ENCODE assay signal across 8 mouse cellular contexts in the genomic region with DNA sequence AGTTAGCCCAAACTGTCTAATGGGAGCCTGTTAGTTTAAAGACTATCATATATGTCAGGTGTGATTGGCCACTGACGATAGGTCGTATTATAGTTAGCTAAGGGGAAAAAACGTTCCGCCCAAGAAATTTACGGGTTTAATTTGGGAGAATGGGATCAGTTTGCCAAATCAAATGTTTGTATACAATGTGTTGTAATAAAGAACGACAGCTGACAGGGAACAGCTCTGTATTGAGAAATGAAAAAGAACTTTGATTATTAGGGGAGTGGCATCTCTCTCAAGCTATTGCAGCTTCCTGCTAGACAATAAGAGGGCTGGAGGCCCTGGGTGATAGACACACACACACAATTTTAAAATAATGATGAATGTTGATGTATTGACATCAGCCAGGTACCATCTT. TPM values are rescaled to one million over a fixed set of nuclear protein-coding genes. Genes with fewer than 3 reads are reported as not detected.
DNase-seq lines count a peak whose midpoint lies in the region; ATAC-seq and TF ChIP-seq lines count a peak whose summit lies in the region.

No protein-coding gene starts in this region.

- no peak for TF ChIP-seq CTCF in lung, embryonic 14.5 days (IDR thresholded peaks at IDR 0.05; ENCODE audit: low read depth)
- no peak for TF ChIP-seq CTCF in embryonic fibroblast, embryonic 13.5 days (IDR thresholded peaks at IDR 0.05; ENCODE audit: borderline replicate concordance, insufficient read depth, low read length)

- no peaks in the 10 kb centered on the region for H3K27me3 ChIP-seq in lung, embryonic 14.5 days (ENCODE audit: insufficient read depth, low read length)
- no peaks in the 10 kb centered on the region for H3K27me3 ChIP-seq in limb, embryonic 10.5 days (ENCODE audit: low read depth, poor library complexity, severe bottlenecking)
- H3K27me3 ChIP-seq in neural tube, embryonic 14.5 days (ENCODE audit: control insufficient read depth, insufficient read depth, low read length): no peaks in the 10 kb centered on the region

- H3K4me1 ChIP-seq in lung, embryonic 14.5 days (ENCODE audit: insufficient read depth): no peaks in the 10 kb centered on the region
- H3K4me1 ChIP-seq in embryonic fibroblast, embryonic 13.5 days (ENCODE audit: control insufficient read depth, insufficient read depth, low read length): no peaks in the 10 kb centered on the region
- H3K4me1 ChIP-seq in limb, embryonic 10.5 days: peaks cover 10% of the 10 kb centered on the region; the same call in 1 of the 2 replicates
- 0 out of 2 replicates have a peak, but pooled peaks cover 3% of the 10 kb centered on the region for H3K4me1 ChIP-seq in neural tube, embryonic 14.5 days (ENCODE audit: control insufficient read depth, insufficient read depth, low read length)

- no peak for TF ChIP-seq POLR2A in embryonic fibroblast, embryonic 13.5 days (IDR thresholded peaks at IDR 0.05; ENCODE audit: low read depth, low read length)

- no peaks in the 10 kb centered on the region for H3K36me3 ChIP-seq in lung, embryonic 14.5 days (ENCODE audit: insufficient read depth)
- no peaks in the 10 kb centered on the region for H3K36me3 ChIP-seq in limb, embryonic 10.5 days
- no peaks in the 10 kb centered on the region for H3K36me3 ChIP-seq in neural tube, embryonic 14.5 days (ENCODE audit: control insufficient read depth, insufficient read depth, low read length)

- H3K9ac ChIP-seq in lung, embryonic 14.5 days: peak overlapping the region; percentile 71; the same call in 1 of the 2 replicates
- peak overlapping the region; percentile 68; the same call in 1 of the 2 replicates for H3K9ac ChIP-seq in neural tube, embryonic 14.5 days (replicated peaks; ENCODE audit: low read depth, low read length)

- ATAC-seq in lung, embryonic 14.5 days (ENCODE audit: insufficient read depth): no peak
- no peak for ATAC-seq in neural tube, embryonic 14.5 days (ENCODE audit: low read depth)

- H3K4me2 ChIP-seq in lung, embryonic 14.5 days: peak overlapping the region; percentile 70
- peak overlapping the region; percentile 68 for H3K4me2 ChIP-seq in neural tube, embryonic 14.5 days (ENCODE audit: low read depth, low read length)

- H3K27ac ChIP-seq in lung, embryonic 14.5 days (ENCODE audit: low read depth): no peak overlapping the region
- H3K27ac ChIP-seq in embryonic fibroblast, embryonic 13.5 days (ENCODE audit: insufficient read depth, low read length): no peak overlapping the region
- H3K27ac ChIP-seq in limb, embryonic 10.5 days: no peak overlapping the region
- no peak overlapping the region for H3K27ac ChIP-seq in neural tube, embryonic 14.5 days (ENCODE audit: low read depth, low read length)

- peak overlapping the region; percentile 61 for H3K4me3 ChIP-seq in lung, embryonic 14.5 days (ENCODE audit: low read depth, low read length)
- peak overlapping the region; percentile 74 for H3K4me3 ChIP-seq in embryonic fibroblast, embryonic 13.5 days (ENCODE audit: insufficient read depth, low read length)
- peak overlapping the region; percentile 65; the same call in 1 of the 2 replicates for H3K4me3 ChIP-seq in limb, embryonic 10.5 days
- peak overlapping the region; percentile 64 for H3K4me3 ChIP-seq in neural tube, embryonic 14.5 days (ENCODE audit: low read depth, low read length)

- 63% methylated on average over 6 of the region's 6 CpGs for WGBS in lung, embryonic 14.5 days
- WGBS in limb, embryonic 10.5 days: 78% methylated on average over 6 of the region's 6 CpGs
- WGBS in neural tube, embryonic 14.5 days: 69% methylated on average over 6 of the region's 6 CpGs

- DNase-seq in lung, embryonic 14.5 days: no peak
- DNase-seq in lung, adult 18-20 months: no peak
- DNase-seq in limb, embryonic 10.5 days (ENCODE audit: low spot score): no peak
- DNase-seq in thymus, postnatal 14 days: no peak
- DNase-seq in adrenal gland, postnatal 4 days (ENCODE audit: low spot score in 2 of 2): no peak
- DNase-seq in ovary, postnatal 10 days (ENCODE audit: low spot score): no peak

- H3K9me3 ChIP-seq in lung, embryonic 14.5 days (ENCODE audit: low read depth, low read length): no peaks in the 10 kb centered on the region
- no peaks in the 10 kb centered on the region for H3K9me3 ChIP-seq in limb, embryonic 10.5 days (replicated peaks)
- no peaks in the 10 kb centered on the region for H3K9me3 ChIP-seq in neural tube, embryonic 14.5 days (ENCODE audit: control insufficient read depth, low read length)

RNA-seq across cellular contexts. Expression of a gene that starts 1.0 kb away (rescaled TPM):
- polyA plus RNA-seq in lung, embryonic 14.5 days (2014; fragmentation: Nextera tagmentation; extraction: Ambion mirVana): 9.7 and 9.8 TPM in 2 replicates
- polyA plus RNA-seq in embryonic fibroblast, embryonic 13.5 days (2011; ENCODE audit: insufficient read length, low read depth, missing spikeins): 9.6 and 10.6 TPM in 2 replicates
- 7.2 and 7.7 TPM in 2 replicates for polyA plus RNA-seq in limb, embryonic 10.5 days (2016; fragmentation: Nextera tagmentation; extraction: Ambion mirVana)
- 63.3 and 68.8 TPM in 2 replicates for polyA plus RNA-seq in neural tube, embryonic 14.5 days (2014; fragmentation: Nextera tagmentation; extraction: Ambion mirVana)
- 1 to 10 TPM; 9.0 to 9.8 TPM for total RNA-seq in adrenal gland, postnatal 4 days (2021)

RNA-seq across cellular contexts. Expression of a gene that starts 31.0 kb away (rescaled TPM):
- 0.43 TPM in 1 of 2 replicates, not detected in the other for polyA plus RNA-seq in lung, embryonic 14.5 days (2014; fragmentation: Nextera tagmentation; extraction: Ambion mirVana)
- polyA plus RNA-seq in embryonic fibroblast, embryonic 13.5 days (2011; ENCODE audit: insufficient read length, low read depth, missing spikeins): not detected in 2 replicates
- not detected in 2 replicates for polyA plus RNA-seq in limb, embryonic 10.5 days (2016; fragmentation: Nextera tagmentation; extraction: Ambion mirVana)
- polyA plus RNA-seq in neural tube, embryonic 14.5 days (2014; fragmentation: Nextera tagmentation; extraction: Ambion mirVana): 0.22 TPM in 1 of 2 replicates, not detected in the other
- not detected for total RNA-seq in adrenal gland, postnatal 4 days (2021)

RNA-seq across cellular contexts. Expression of a gene that starts 47.1 kb away (rescaled TPM):
- not detected in 2 replicates for polyA plus RNA-seq in lung, embryonic 14.5 days (2014; fragmentation: Nextera tagmentation; extraction: Ambion mirVana)
- not detected in 2 replicates for polyA plus RNA-seq in embryonic fibroblast, embryonic 13.5 days (2011; ENCODE audit: insufficient read length, low read depth, missing spikeins)
- polyA plus RNA-seq in limb, embryonic 10.5 days (2016; fragmentation: Nextera tagmentation; extraction: Ambion mirVana): not detected in 2 replicates
- not detected in 2 replicates for polyA plus RNA-seq in neural tube, embryonic 14.5 days (2014; fragmentation: Nextera tagmentation; extraction: Ambion mirVana)
- not detected for total RNA-seq in adrenal gland, postnatal 4 days (2021)

RNA-seq across cellular contexts. Expression of a gene that starts 51.3 kb away (rescaled TPM):
- 0.74 and 1.2 TPM in 2 replicates for polyA plus RNA-seq in lung, embryonic 14.5 days (2014; fragmentation: Nextera tagmentation; extraction: Ambion mirVana)
- not detected in 2 replicates for polyA plus RNA-seq in embryonic fibroblast, embryonic 13.5 days (2011; ENCODE audit: insufficient read length, low read depth, missing spikeins)
- polyA plus RNA-seq in limb, embryonic 10.5 days (2016; fragmentation: Nextera tagmentation; extraction: Ambion mirVana): 0.15 and 0.54 TPM in 2 replicates
- 3.9 and 4.3 TPM in 2 replicates for polyA plus RNA-seq in neural tube, embryonic 14.5 days (2014; fragmentation: Nextera tagmentation; extraction: Ambion mirVana)
- under 1 TPM; 0.62 to 0.67 TPM for total RNA-seq in adrenal gland, postnatal 4 days (2021)
